Mouse (Mus musculus) stomach, embryonic 15.5 days (tissue): ENCODE measurements at regions not wholly inside any gene's neighbourhood (a gene's known extent, or its start where the extent isn't known, plus 50 kb on each side); places are given as distances from the start of the nearest gene placed in this dataset.

ENCODE experiments used
- ATAC-seq: fragments of 200-750 bp; cut with Nextera tagmentation; 2 replicates; pipeline ENCODE4 v1.8.0; 2017; ENCODE audit warnings: low read depth, moderate number of reproducible peaks, moderate TSS enrichment; ENCODE audit not compliant: insufficient read depth, low FRiP score
- H3K27ac ChIP-seq: fragments of 300-500 bp; sonication (generic); 2 replicates; pipeline ENCODE4 v1.5.1; 2015; ENCODE audit warnings: mild to moderate bottlenecking, inconsistent platforms
- H3K27me3 ChIP-seq: fragments of 300-500 bp; sonication (generic); replicated peaks from 2 replicates; pipeline ENCODE4 v1.6.1; 2015; ENCODE audit warnings: inconsistent platforms
- H3K36me3 ChIP-seq: fragments of 300-500 bp; sonication (generic); 2 replicates; pipeline ENCODE4 v1.6.1; 2015; ENCODE audit warnings: inconsistent platforms
- H3K4me1 ChIP-seq: fragments of 300-500 bp; sonication (generic); 2 replicates; pipeline ENCODE4 v1.6.1; 2015; ENCODE audit warnings: inconsistent platforms
- H3K4me2 ChIP-seq: fragments of 300-500 bp; sonication (generic); 2 replicates; pipeline ENCODE4 v1.6.1; 2015; ENCODE audit warnings: mild to moderate bottlenecking, inconsistent platforms
- H3K4me3 ChIP-seq: fragments of 300-500 bp; sonication (generic); replicated peaks from 2 replicates; pipeline ENCODE4 v1.5.1; 2015; ENCODE audit warnings: inconsistent platforms
- H3K9ac ChIP-seq: fragments of 300-500 bp; sonication (generic); 2 replicates; pipeline ENCODE4 v1.6.1; 2015; ENCODE audit warnings: inconsistent platforms
- H3K9me3 ChIP-seq: fragments of 300-500 bp; sonication (generic); 2 replicates; pipeline ENCODE4 v1.6.1; 2016; ENCODE audit warnings: inconsistent platforms
- WGBS: fragments of 180-500 bp; shearing (Covaris S2); methylation state at CpG from one replicate; pipeline ENCODE4 v1.1.7; 2015; 5-methylcytosine and 5-hydroxymethylcytosine counted together

- no peaks in the 10 kb centered on the region for H3K36me3 ChIP-seq
- no peaks in the 10 kb centered on the region for H3K4me1 ChIP-seq
- no peak overlapping the region for H3K9ac ChIP-seq
- H3K27me3 ChIP-seq, result no peaks in the 10 kb centered on the region
- H3K4me2 ChIP-seq, result no peak overlapping the region
- H3K4me3 ChIP-seq, result no peak overlapping the region
- no peak for ATAC-seq
- no peaks in the 10 kb centered on the region for H3K9me3 ChIP-seq
- H3K27ac ChIP-seq, result no peak overlapping the region
- 88% methylated on average over 4 of the region's 4 CpGs for WGBS
These were observed 222.2 kb upstream of the 4930412O13Rik start for GRCm38 (mm10) chr2:9658880-9659279.

DNA sequence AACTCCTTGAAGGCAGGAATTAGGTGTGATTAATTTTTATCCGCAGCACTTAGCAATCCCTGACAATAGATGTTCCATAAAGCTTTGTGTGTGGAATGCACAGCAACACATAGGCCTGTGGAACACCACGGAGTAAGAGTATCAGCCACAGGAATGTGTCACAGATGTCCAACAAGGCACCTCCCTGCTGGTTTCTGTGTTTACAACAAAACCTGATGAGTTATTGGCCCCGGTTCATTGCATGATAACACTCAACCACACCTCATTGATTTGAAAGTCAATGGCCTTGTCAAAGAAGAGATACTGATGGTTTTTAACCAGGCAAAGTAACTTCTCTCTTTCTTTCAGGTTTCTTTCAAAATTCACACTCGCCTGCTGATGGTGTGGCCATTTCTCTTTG, 211.4 kb upstream of the 4930412O13Rik start:
- no peaks in the 10 kb centered on the region for H3K4me1 ChIP-seq
- H3K4me2 ChIP-seq, result no peak overlapping the region
- H3K9me3 ChIP-seq, result no peaks in the 10 kb centered on the region
- H3K27me3 ChIP-seq, result no peaks in the 10 kb centered on the region
- no peak overlapping the region for H3K9ac ChIP-seq
- no peak overlapping the region for H3K27ac ChIP-seq
- 71% methylated on average over 4 of the region's 4 CpGs for WGBS
- H3K36me3 ChIP-seq, result no peaks in the 10 kb centered on the region
- no peak overlapping the region for H3K4me3 ChIP-seq
- no peak for ATAC-seq

DNA sequence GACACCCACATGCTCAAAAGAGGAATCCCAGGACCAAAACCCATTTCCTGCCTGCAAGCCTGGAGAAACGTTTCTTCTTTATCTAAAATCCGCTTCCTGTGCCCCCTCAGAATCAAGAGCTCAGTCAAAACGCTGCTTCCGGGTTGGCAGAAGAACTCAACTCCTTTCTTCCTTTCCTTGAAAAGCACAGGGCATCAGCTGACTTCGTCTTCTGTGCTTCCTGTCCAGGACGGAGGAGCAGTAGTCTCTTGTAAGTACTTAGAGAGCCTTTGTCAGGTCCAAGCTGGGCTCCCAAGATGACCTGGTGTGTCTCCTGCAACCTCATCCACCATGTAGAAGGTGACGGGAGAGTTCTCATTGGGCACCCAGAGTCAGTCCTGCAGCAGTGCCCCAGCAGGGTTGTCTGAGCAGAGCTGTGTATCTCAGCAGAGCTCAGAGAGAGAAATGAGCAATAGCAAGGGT, 199.3 kb upstream of the 4930412O13Rik start:
- Histone ChIP-seq H3K4me2 (no peak overlapping the region), H3K9ac (no peak overlapping the region), H3K9me3 (no peaks in the 10 kb centered on the region), H3K4me1 (no peaks in the 10 kb centered on the region), H3K27ac (no peak overlapping the region), H3K4me3 (no peak overlapping the region), H3K36me3 (no peaks in the 10 kb centered on the region), H3K27me3 (no peaks in the 10 kb centered on the region)
- WGBS, result 41% methylated on average over 7 of the region's 7 CpGs
- ATAC-seq, result no peak

- Histone ChIP-seq H3K36me3 (no peaks in the 10 kb centered on the region), H3K4me1 (no peaks in the 10 kb centered on the region), H3K27ac (no peak overlapping the region), H3K9me3 (no peaks in the 10 kb centered on the region), H3K9ac (no peak overlapping the region), H3K4me3 (no peak overlapping the region), H3K4me2 (no peak overlapping the region), H3K27me3 (no peaks in the 10 kb centered on the region)
- no peak for ATAC-seq
- 91% methylated on average over 2 of the region's 2 CpGs for WGBS
These were observed 197.3 kb upstream of the 4930412O13Rik start for GRCm38 (mm10) chr2:9683673-9684210.

GRCm38 (mm10) chr2:9688176-9688575, 192.9 kb upstream of the 4930412O13Rik start:
- ATAC-seq, result no peak
- WGBS, result 82% methylated on average over 7 of the region's 7 CpGs
- Histone ChIP-seq H3K9ac (no peak overlapping the region), H3K4me2 (no peak overlapping the region), H3K27me3 (no peaks in the 10 kb centered on the region), H3K4me3 (no peak overlapping the region), H3K27ac (no peak overlapping the region), H3K36me3 (no peaks in the 10 kb centered on the region), H3K4me1 (no peaks in the 10 kb centered on the region), H3K9me3 (no peaks in the 10 kb centered on the region)

GRCm38 (mm10) chr2:9689518-9689917, 191.5 kb upstream of the 4930412O13Rik start:
- Histone ChIP-seq H3K9ac (no peak overlapping the region), H3K4me3 (no peak overlapping the region), H3K36me3 (no peaks in the 10 kb centered on the region), H3K4me1 (no peaks in the 10 kb centered on the region), H3K9me3 (no peaks in the 10 kb centered on the region), H3K4me2 (no peak overlapping the region), H3K27me3 (no peaks in the 10 kb centered on the region), H3K27ac (no peak overlapping the region)
- 66% methylated on average over 5 of the region's 5 CpGs for WGBS
- no peak for ATAC-seq

GRCm38 (mm10) chr2:9691506-9691905, 189.5 kb upstream of the 4930412O13Rik start:
- H3K4me2 ChIP-seq, result no peak overlapping the region
- H3K9me3 ChIP-seq, result no peaks in the 10 kb centered on the region
- ATAC-seq, result no peak
- no peaks in the 10 kb centered on the region for H3K36me3 ChIP-seq
- no peaks in the 10 kb centered on the region for H3K27me3 ChIP-seq
- no peak overlapping the region for H3K4me3 ChIP-seq
- H3K27ac ChIP-seq, result no peak overlapping the region
- H3K4me1 ChIP-seq, result no peaks in the 10 kb centered on the region
- no peak overlapping the region for H3K9ac ChIP-seq
- WGBS, result 76% methylated on average over 5 of the region's 5 CpGs

DNA sequence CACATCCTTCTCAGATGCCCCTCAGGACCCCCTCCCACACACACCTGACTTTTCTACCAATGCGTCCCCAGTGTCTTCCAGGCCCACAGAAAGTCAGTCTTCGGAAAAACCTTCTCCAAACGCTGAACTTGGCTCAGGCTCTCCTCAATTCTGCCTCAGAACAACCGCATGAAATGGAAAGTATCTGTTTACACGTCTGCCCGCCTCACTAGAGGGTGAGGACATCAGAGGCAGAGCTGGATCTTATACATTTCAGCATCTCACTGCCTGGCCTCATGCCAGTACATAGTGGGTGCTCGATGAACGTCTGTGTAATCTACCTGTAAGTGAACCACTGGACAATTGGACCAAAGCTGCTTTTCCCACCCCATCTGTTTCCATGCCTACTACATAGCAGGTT, 189.1 kb upstream of the 4930412O13Rik start:
- H3K9me3 ChIP-seq, result no peaks in the 10 kb centered on the region

GRCm38 (mm10) chr2:9693351-9693750, 187.7 kb upstream of the 4930412O13Rik start:
- 68% methylated on average over 9 of the region's 9 CpGs for WGBS
- ATAC-seq, result no peak

More for the DNA sequence above, 189.1 kb upstream of the 4930412O13Rik start:
- Histone ChIP-seq H3K9ac (no peak overlapping the region), H3K4me3 (no peak overlapping the region), H3K36me3 (no peaks in the 10 kb centered on the region), H3K4me1 (no peaks in the 10 kb centered on the region), H3K27ac (no peak overlapping the region), H3K4me2 (no peak overlapping the region), H3K27me3 (no peaks in the 10 kb centered on the region)
- ATAC-seq, result no peak
- 63% methylated on average over 8 of the region's 8 CpGs for WGBS

DNA sequence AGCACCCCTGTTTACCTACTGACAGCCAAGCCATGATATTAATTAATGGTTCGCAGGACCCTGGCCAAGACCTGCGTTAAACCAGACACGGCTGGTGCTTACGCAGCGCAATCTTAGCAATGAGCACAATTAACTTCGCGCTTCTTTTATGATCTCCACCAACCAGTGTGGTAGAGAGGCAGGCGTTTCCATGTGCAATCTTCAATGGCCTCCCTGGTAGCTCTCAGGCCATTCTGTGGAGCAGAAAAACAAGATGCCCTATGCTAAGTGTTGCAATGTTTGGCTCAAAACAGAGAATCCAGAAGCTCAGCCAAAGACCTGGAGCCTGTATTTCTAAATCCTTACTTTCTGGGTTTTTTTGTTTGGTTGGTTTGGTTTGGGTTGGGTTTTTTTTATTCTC, 186.9 kb upstream of the 4930412O13Rik start:
- ATAC-seq, result no peak
- Histone ChIP-seq H3K4me2 (no peak overlapping the region), H3K9me3 (no peaks in the 10 kb centered on the region), H3K27me3 (no peaks in the 10 kb centered on the region), H3K4me1 (no peaks in the 10 kb centered on the region), H3K4me3 (no peak overlapping the region), H3K36me3 (no peaks in the 10 kb centered on the region), H3K27ac (no peak overlapping the region), H3K9ac (no peak overlapping the region)
- WGBS, result 74% methylated on average over 8 of the region's 8 CpGs

More at GRCm38 (mm10) chr2:9693351-9693750, 187.7 kb upstream of the 4930412O13Rik start:
- no peak overlapping the region for H3K4me2 ChIP-seq
- H3K9ac ChIP-seq, result no peak overlapping the region
- H3K4me1 ChIP-seq, result no peaks in the 10 kb centered on the region
- H3K36me3 ChIP-seq, result no peaks in the 10 kb centered on the region
- no peak overlapping the region for H3K4me3 ChIP-seq
- no peaks in the 10 kb centered on the region for H3K27me3 ChIP-seq
- H3K9me3 ChIP-seq, result no peaks in the 10 kb centered on the region
- no peak overlapping the region for H3K27ac ChIP-seq

- Histone ChIP-seq H3K4me1 (no peaks in the 10 kb centered on the region), H3K27ac (no peak overlapping the region), H3K4me3 (no peak overlapping the region), H3K4me2 (no peak overlapping the region), H3K9ac (no peak overlapping the region), H3K36me3 (no peaks in the 10 kb centered on the region), H3K9me3 (no peaks in the 10 kb centered on the region), H3K27me3 (no peaks in the 10 kb centered on the region)
- WGBS, result 76% methylated on average over 6 of the region's 6 CpGs
- ATAC-seq, result no peak
These were observed 183.3 kb upstream of the 4930412O13Rik start for GRCm38 (mm10) chr2:9697591-9698345.

- H3K36me3 ChIP-seq, result no peaks in the 10 kb centered on the region
- H3K27ac ChIP-seq, result no peak overlapping the region
- no peak overlapping the region for H3K4me3 ChIP-seq
- no peak overlapping the region for H3K9ac ChIP-seq
- WGBS, result 72% methylated on average over 3 of the region's 3 CpGs
- H3K9me3 ChIP-seq, result no peaks in the 10 kb centered on the region
- H3K27me3 ChIP-seq, result no peaks in the 10 kb centered on the region
- ATAC-seq, result no peak
- H3K4me1 ChIP-seq, result no peaks in the 10 kb centered on the region
- H3K4me2 ChIP-seq, result no peak overlapping the region
These were observed 176.8 kb upstream of the 4930412O13Rik start for GRCm38 (mm10) chr2:9704266-9704665.
